In the genomic region with DNA sequence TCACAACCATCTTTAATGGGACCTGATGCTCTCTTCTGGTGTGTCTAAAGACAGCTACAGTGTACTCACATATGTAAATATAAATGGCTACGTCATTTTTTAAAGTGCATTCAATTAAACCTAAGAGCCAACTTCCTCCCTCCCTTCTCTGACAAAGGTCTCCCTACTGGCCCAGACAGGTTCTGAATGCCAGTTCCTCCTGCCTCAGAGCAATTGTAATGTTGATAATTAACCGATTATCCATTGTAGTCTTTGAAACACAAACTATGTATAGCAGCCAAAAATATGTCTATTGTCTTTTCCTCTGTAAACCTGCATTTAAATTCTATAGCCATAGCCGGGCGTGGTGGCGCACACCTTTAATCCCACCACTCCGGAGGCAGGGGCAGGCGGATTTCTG, we compare ENCODE assay signal across 28 mouse cellular contexts. TPM values are rescaled to one million over a fixed set of nuclear protein-coding genes. Genes with fewer than 3 reads are reported as not detected.
A peak's percentile ranks its signal among the peaks of the same experiment; 100 is the strongest.
DNase-seq lines count a peak whose midpoint lies in the region; ATAC-seq lines count a peak whose summit lies in the region.
"Had no signal": no experiment of that assay in that cellular context is flagged by ENCODE, and none has a peak within 500 bp of the region (broad histone marks: within the 10 kb centered on the region; RNA-seq: fewer than 3 reads in every experiment).

No protein-coding gene starts in this region.

- H3K79me2 ChIP-seq in macrophage (ENCODE audit: inconsistent target) = peaks cover 49% of the 10 kb centered on the region; the same call in 1 of the 2 replicates

- H3K4me3 ChIP-seq in megakaryocyte, embryonic 14.5 days (replicated peaks) = peak overlapping the region; percentile 85
- H3K4me3 ChIP-seq in macrophage (ENCODE audit: inconsistent target) = no peak overlapping the region
- H3K4me3 ChIP-seq: embryonic facial prominence, embryonic 10.5 days; embryonic facial prominence, embryonic 13.5 days; erythroblast, embryonic 14.5 days; forebrain, embryonic 12.5 days; forebrain, embryonic 15.5 days; heart, embryonic 12.5 days; heart, embryonic 15.5 days; hindbrain, embryonic 10.5 days; hindbrain, embryonic 13.5 days had no signal

- WGBS in macrophage (ENCODE audit: missing documents) = 92% methylated on average over 7 of the region's 7 CpGs

- no peak for ATAC-seq in megakaryocyte, adult 5-6 weeks (ENCODE audit: poor library complexity, severe bottlenecking)
- ATAC-seq: forebrain, embryonic 15.5 days; hindbrain, postnatal 0 days had no signal

- no peaks in the 10 kb centered on the region for H3K27me3 ChIP-seq in megakaryocyte, embryonic 14.5 days (replicated peaks)
- H3K27me3 ChIP-seq: embryonic facial prominence, embryonic 13.5 days; forebrain, embryonic 12.5 days; forebrain, embryonic 15.5 days; heart, embryonic 12.5 days; heart, embryonic 15.5 days; hindbrain, embryonic 13.5 days had no signal

- H3K36me3 ChIP-seq in megakaryocyte, embryonic 14.5 days (replicated peaks; ENCODE audit: low read length) = peaks cover 49% of the 10 kb centered on the region
- no peaks in the 10 kb centered on the region for H3K36me3 ChIP-seq in macrophage (ENCODE audit: inconsistent target)
- H3K36me3 ChIP-seq: forebrain, embryonic 15.5 days had no signal

- H3K9me3 ChIP-seq in megakaryocyte, embryonic 14.5 days = no peaks in the 10 kb centered on the region
- H3K9me3 ChIP-seq: embryonic facial prominence, embryonic 10.5 days; embryonic facial prominence, embryonic 13.5 days; forebrain, embryonic 12.5 days; forebrain, embryonic 15.5 days; heart, embryonic 12.5 days; heart, embryonic 15.5 days; hindbrain, embryonic 10.5 days; hindbrain, embryonic 13.5 days had no signal

- peak overlapping the region; percentile 58 for H3K27ac ChIP-seq in macrophage
- H3K27ac ChIP-seq: embryonic facial prominence, embryonic 10.5 days; embryonic facial prominence, embryonic 13.5 days; forebrain, embryonic 12.5 days; forebrain, embryonic 15.5 days; heart, embryonic 15.5 days; hindbrain, embryonic 10.5 days; hindbrain, embryonic 13.5 days; hindbrain, postnatal 0 days had no signal

- peak; percentile 88 for DNase-seq in ES-CJ7 (ENCODE audit: low read depth, low spot score)
- DNase-seq in WW6 (ENCODE audit: low read depth, low spot score) = peak; percentile 34
- DNase-seq in adrenal gland, postnatal 10 days = no peak
- DNase-seq in kidney, postnatal 14 days = no peak
- DNase-seq in kidney, postnatal 36 days = no peak
- DNase-seq: adrenal gland, postnatal 14 days; cerebellum, adult 11-12 months; cerebellum, adult 8-10 months; cerebellum, postnatal 10 days; cerebellum, postnatal 36 days; embryo, embryonic 11 days; gastrocnemius, postnatal 25 days; heart, adult 18-20 months; heart, postnatal 10 days; heart, postnatal 36 days had no signal

- H3K4me1 ChIP-seq in megakaryocyte, embryonic 14.5 days = peaks cover 70% of the 10 kb centered on the region
- H3K4me1 ChIP-seq: embryonic facial prominence, embryonic 10.5 days; embryonic facial prominence, embryonic 13.5 days; forebrain, embryonic 12.5 days; forebrain, embryonic 15.5 days; heart, embryonic 15.5 days; hindbrain, embryonic 10.5 days; hindbrain, embryonic 13.5 days had no signal

RNA-seq across cellular contexts. Expression of a gene that starts 33.1 kb away (rescaled TPM):
- 0.39 TPM in 1 of 2 replicates, not detected in the other for polyA plus RNA-seq in megakaryocyte, embryonic 14.5 days (2012; ENCODE audit: insufficient read depth, low replicate concordance)
- total RNA-seq in megakaryocyte, adult 5-6 weeks (2015) = 36.7 and 39.9 TPM in 2 replicates
- total RNA-seq in megakaryocyte, adult 5-6 weeks (2017) = 42.2 and 45.1 TPM in 2 replicates
- total RNA-seq in macrophage (2018; cell fraction: chromatin; rRNA removed) = 10 to 100 TPM; 10.3 to 60.6 (median 22.8) TPM
- total RNA-seq in macrophage (2018; cell fraction: cytosol; rRNA removed) = 10 to 100 TPM in 25 of 26 experiments, 1 to 10 TPM in 1; 9.7 to 14.3 (median 12.2) TPM
- total RNA-seq in macrophage (2018; cell fraction: nucleus; rRNA removed) = 10 to 100 TPM; 10.1 to 37.5 (median 20.8) TPM
- 8.7 to 13.7 TPM (median 11.2 TPM) in 3 replicates for polyA plus RNA-seq in macrophage (2018)
- 10 to 100 TPM; 12.6 to 13.0 TPM for total RNA-seq in adrenal gland, postnatal 10 days (2021)

RNA-seq across cellular contexts. Expression of a gene that starts 50.8 kb away (rescaled TPM):
- 2.9 and 14.4 TPM in 2 replicates for polyA plus RNA-seq in megakaryocyte, embryonic 14.5 days (2012; ENCODE audit: insufficient read depth, low replicate concordance)
- 45.6 and 56.6 TPM in 2 replicates for total RNA-seq in megakaryocyte, adult 5-6 weeks (2015)
- total RNA-seq in megakaryocyte, adult 5-6 weeks (2017) = 81.4 and 81.5 TPM in 2 replicates
- total RNA-seq in macrophage (2018; cell fraction: chromatin; rRNA removed) = 10 to 100 TPM; 15.8 to 70.1 (median 37.5) TPM
- total RNA-seq in macrophage (2018; cell fraction: cytosol; rRNA removed) = 10 to 100 TPM; 27.7 to 50.9 (median 41.2) TPM
- total RNA-seq in macrophage (2018; cell fraction: nucleus; rRNA removed) = 10 to 100 TPM in 25 of 26 experiments, 1 to 10 TPM in 1; 9.6 to 45.9 (median 23.5) TPM
- polyA plus RNA-seq in macrophage (2018) = 39.5 to 73.9 TPM (median 51.8 TPM) in 3 replicates
- total RNA-seq in adrenal gland, postnatal 10 days (2021) = 10 to 100 TPM; 70.1 to 73.6 TPM

RNA-seq across cellular contexts. Expression of a gene that starts 51.3 kb away (rescaled TPM):
- 77.8 and 120 TPM in 2 replicates for polyA plus RNA-seq in megakaryocyte, embryonic 14.5 days (2012; ENCODE audit: insufficient read depth, low replicate concordance)
- total RNA-seq in megakaryocyte, adult 5-6 weeks (2015) = 99.2 and 106 TPM in 2 replicates
- 101 and 106 TPM in 2 replicates for total RNA-seq in megakaryocyte, adult 5-6 weeks (2017)
- total RNA-seq in macrophage (2018; cell fraction: chromatin; rRNA removed) = 100 to 1,000 TPM in 10 of 26 experiments, 10 to 100 TPM in 16; 39.1 to 170 (median 89.4) TPM
- total RNA-seq in macrophage (2018; cell fraction: cytosol; rRNA removed) = 100 to 1,000 TPM in 1 of 26 experiments, 10 to 100 TPM in 25; 71.2 to 105 (median 86.6) TPM
- 100 to 1,000 TPM in 8 of 26 experiments, 10 to 100 TPM in 18; 42.3 to 134 (median 82.5) TPM for total RNA-seq in macrophage (2018; cell fraction: nucleus; rRNA removed)
- 76.4 to 148 TPM (median 91.1 TPM) in 3 replicates for polyA plus RNA-seq in macrophage (2018)
- 100 to 1,000 TPM; 149 to 150 TPM for total RNA-seq in adrenal gland, postnatal 10 days (2021)

Comparison
In these comparisons a context has a peak if more than half of its experiments do, and no peak if none do; other contexts are left out.
1. DNase-seq: peak in ES-CJ7 (single experiment) and WW6 (single experiment); none in adrenal gland, postnatal 10 days (single experiment), kidney, postnatal 14 days (single experiment) and kidney, postnatal 36 days (0 of 2).